Mouse (Mus musculus) lung, postnatal 0 days (tissue): Measurements from ENCODE around the gene Ncoa1.

Experiments used
- CTCF ChIP-seq: IDR thresholded peaks from 2 replicates; pipeline ENCODE4 v1.5.1; 2016; ENCODE audit warnings: antibody characterized with exemption, mild to moderate bottlenecking
- EP300 ChIP-seq: IDR thresholded peaks from 2 replicates; pipeline ENCODE4 v1.6.1; 2016; ENCODE audit warnings: antibody characterized with exemption, mild to moderate bottlenecking, control low read depth

GRCm38 (mm10) chr12:4475251-4475993, 1.6 kb downstream of the Ncoa1 start:
- TF ChIP-seq CTCF: no peak
- no peak for TF ChIP-seq EP300
